Mouse (Mus musculus): ENCODE measurements at regions not wholly inside any gene's neighbourhood (a gene's known extent, or its start where the extent isn't known, plus 50 kb on each side); places are given as distances from the start of the nearest gene placed in this dataset.

GRCm38 (mm10) chr9:13966212-13966611 is 138.7 kb downstream of the Fam76b start:
- Histone ChIP-seq H3K9ac (replicated peaks) (no peak overlapping the region), H3K27ac (ENCODE audit: low read depth) (no peak overlapping the region), H3K4me3 (ENCODE audit: low read depth, low read length) (no peak overlapping the region), H3K36me3 (replicated peaks; ENCODE audit: insufficient read depth, low read length) (no peaks in the 10 kb centered on the region), H3K4me2 (ENCODE audit: low read depth, low read length) (no peak overlapping the region), H3K4me1 (ENCODE audit: insufficient read depth) (no peaks in the 10 kb centered on the region), H3K27me3 (ENCODE audit: insufficient read depth, low read length) (no peaks in the 10 kb centered on the region), H3K9me3 (ENCODE audit: low read length) (no peaks in the 10 kb centered on the region)
- TF ChIP-seq EP300 (IDR thresholded peaks at IDR 0.05; ENCODE audit: low read depth) = no peak
- DNase-seq (no peak), ATAC-seq (no peak)
- WGBS (ENCODE audit: insufficient replicate concordance) = 59% methylated on average over 1 of the region's 1 CpGs

- no peak overlapping the region for H3K4me3 ChIP-seq (ENCODE audit: low read depth, low read length)
- no peak overlapping the region for H3K27ac ChIP-seq (ENCODE audit: low read depth)
- no peaks in the 10 kb centered on the region for H3K36me3 ChIP-seq (replicated peaks; ENCODE audit: insufficient read depth, low read length)
- no peak overlapping the region for H3K9ac ChIP-seq (replicated peaks)
- H3K27me3 ChIP-seq (ENCODE audit: insufficient read depth, low read length) = no peaks in the 10 kb centered on the region
- no peaks in the 10 kb centered on the region for H3K9me3 ChIP-seq (ENCODE audit: low read length)
- ATAC-seq (no peak), DNase-seq (peak; percentile 18)
- H3K4me1 ChIP-seq (ENCODE audit: insufficient read depth) = no peaks in the 10 kb centered on the region
- WGBS (ENCODE audit: insufficient replicate concordance) = 75% methylated on average over 1 of the region's 1 CpGs
- H3K4me2 ChIP-seq (ENCODE audit: low read depth, low read length) = no peak overlapping the region
- no peak for TF ChIP-seq EP300 (IDR thresholded peaks at IDR 0.05; ENCODE audit: low read depth)
- TF ChIP-seq CTCF (IDR thresholded peaks at IDR 0.05; ENCODE audit: low read depth) = no peak
These were observed 141.7 kb downstream of the Fam76b start for GRCm38 (mm10) chr9:13969262-13969661.

- Histone ChIP-seq H3K9me3 (ENCODE audit: low read length) (no peaks in the 10 kb centered on the region), H3K4me1 (ENCODE audit: insufficient read depth) (no peaks in the 10 kb centered on the region), H3K36me3 (replicated peaks; ENCODE audit: insufficient read depth, low read length) (no peaks in the 10 kb centered on the region), H3K27me3 (ENCODE audit: insufficient read depth, low read length) (no peaks in the 10 kb centered on the region), H3K27ac (ENCODE audit: low read depth) (no peak overlapping the region), H3K4me3 (ENCODE audit: low read depth, low read length) (no peak overlapping the region), H3K4me2 (ENCODE audit: low read depth, low read length) (no peak overlapping the region), H3K9ac (replicated peaks) (no peak overlapping the region)
- no peak for TF ChIP-seq EP300 (IDR thresholded peaks at IDR 0.05; ENCODE audit: low read depth)
- no peak for TF ChIP-seq CTCF (IDR thresholded peaks at IDR 0.05; ENCODE audit: low read depth)
- no peak for DNase-seq
- ATAC-seq = no peak
- 54% methylated on average over 4 of the region's 4 CpGs for WGBS (ENCODE audit: insufficient replicate concordance)
These were observed 146.1 kb downstream of the Fam76b start for GRCm38 (mm10) chr9:13973600-13973999.

- no peaks in the 10 kb centered on the region for H3K4me1 ChIP-seq (ENCODE audit: insufficient read depth)
- no peaks in the 10 kb centered on the region for H3K27me3 ChIP-seq (ENCODE audit: insufficient read depth, low read length)
- no peak overlapping the region for H3K9ac ChIP-seq (replicated peaks)
- no peak for TF ChIP-seq CTCF (IDR thresholded peaks at IDR 0.05; ENCODE audit: low read depth)
- no peak for TF ChIP-seq EP300 (IDR thresholded peaks at IDR 0.05; ENCODE audit: low read depth)
- no peak overlapping the region for H3K27ac ChIP-seq (ENCODE audit: low read depth)
- H3K9me3 ChIP-seq (ENCODE audit: low read length) = no peaks in the 10 kb centered on the region
- no peak overlapping the region for H3K4me3 ChIP-seq (ENCODE audit: low read depth, low read length)
- 55% methylated on average over 1 of the region's 1 CpGs for WGBS (ENCODE audit: insufficient replicate concordance)
- DNase-seq = no peak
- no peak overlapping the region for H3K4me2 ChIP-seq (ENCODE audit: low read depth, low read length)
- no peak for ATAC-seq
- no peaks in the 10 kb centered on the region for H3K36me3 ChIP-seq (replicated peaks; ENCODE audit: insufficient read depth, low read length)
These were observed 147.4 kb downstream of the Fam76b start for GRCm38 (mm10) chr9:13974870-13975269.

GRCm38 (mm10) chr9:13978842-13979241 is 151.3 kb downstream of the Fam76b start:
- Histone ChIP-seq H3K27me3 (ENCODE audit: insufficient read depth, low read length) (no peaks in the 10 kb centered on the region), H3K9me3 (ENCODE audit: low read length) (no peaks in the 10 kb centered on the region), H3K4me2 (ENCODE audit: low read depth, low read length) (no peak overlapping the region), H3K36me3 (replicated peaks; ENCODE audit: insufficient read depth, low read length) (no peaks in the 10 kb centered on the region), H3K27ac (ENCODE audit: low read depth) (no peak overlapping the region), H3K4me3 (ENCODE audit: low read depth, low read length) (no peak overlapping the region), H3K4me1 (ENCODE audit: insufficient read depth) (no peaks in the 10 kb centered on the region), H3K9ac (replicated peaks) (no peak overlapping the region)
- no peak for ATAC-seq
- TF ChIP-seq EP300 (IDR thresholded peaks at IDR 0.05; ENCODE audit: low read depth) (no peak), CTCF (IDR thresholded peaks at IDR 0.05; ENCODE audit: low read depth) (no peak)
- WGBS (ENCODE audit: insufficient replicate concordance) = 65% methylated on average over 6 of the region's 6 CpGs
- DNase-seq = no peak

GRCm38 (mm10) chr9:13987486-13987885 is 160.0 kb downstream of the Fam76b start:
- H3K36me3 ChIP-seq (replicated peaks; ENCODE audit: insufficient read depth, low read length) = no peaks in the 10 kb centered on the region
- no peak overlapping the region for H3K9ac ChIP-seq (replicated peaks)
- H3K27ac ChIP-seq (ENCODE audit: low read depth) = no peak overlapping the region
- WGBS (ENCODE audit: insufficient replicate concordance) = 86% methylated on average over 8 of the region's 8 CpGs
- H3K4me3 ChIP-seq (ENCODE audit: low read depth, low read length) = no peak overlapping the region
- no peak overlapping the region for H3K4me2 ChIP-seq (ENCODE audit: low read depth, low read length)
- no peaks in the 10 kb centered on the region for H3K4me1 ChIP-seq (ENCODE audit: insufficient read depth)
- TF ChIP-seq CTCF (IDR thresholded peaks at IDR 0.05; ENCODE audit: low read depth) (no peak), EP300 (IDR thresholded peaks at IDR 0.05; ENCODE audit: low read depth) (no peak)
- no peaks in the 10 kb centered on the region for H3K27me3 ChIP-seq (ENCODE audit: insufficient read depth, low read length)
- no peak for ATAC-seq
- no peak for DNase-seq
- H3K9me3 ChIP-seq (ENCODE audit: low read length) = no peaks in the 10 kb centered on the region

GRCm38 (mm10) chr9:13988901-13989300 is 161.4 kb downstream of the Fam76b start:
- no peaks in the 10 kb centered on the region for H3K9me3 ChIP-seq (ENCODE audit: low read length)
- no peaks in the 10 kb centered on the region for H3K36me3 ChIP-seq (replicated peaks; ENCODE audit: insufficient read depth, low read length)
- no peaks in the 10 kb centered on the region for H3K27me3 ChIP-seq (ENCODE audit: insufficient read depth, low read length)
- H3K9ac ChIP-seq (replicated peaks) = no peak overlapping the region
- WGBS (ENCODE audit: insufficient replicate concordance) = 73% methylated on average over 4 of the region's 4 CpGs
- DNase-seq (no peak), ATAC-seq (no peak)
- no peak overlapping the region for H3K4me2 ChIP-seq (ENCODE audit: low read depth, low read length)
- H3K4me3 ChIP-seq (ENCODE audit: low read depth, low read length) = no peak overlapping the region
- H3K27ac ChIP-seq (ENCODE audit: low read depth) = no peak overlapping the region
- H3K4me1 ChIP-seq (ENCODE audit: insufficient read depth) = no peaks in the 10 kb centered on the region
- TF ChIP-seq EP300 (IDR thresholded peaks at IDR 0.05; ENCODE audit: low read depth) (no peak), CTCF (IDR thresholded peaks at IDR 0.05; ENCODE audit: low read depth) (no peak)
